Mouse (Mus musculus): ENCODE results near the gene Shisal1. TPM values are rescaled to one million over a fixed set of nuclear protein-coding genes. Genes with fewer than 3 reads are reported as not detected.

Shisal1 gene
- polyA plus RNA-seq, 1 experiment = 6.1 TPM

GRCm38 (mm10) chr15:84445812-84446716, 833 bp downstream of the Shisal1 start:
- Histone ChIP-seq H3K27ac (ENCODE audit: insufficient read depth, low read depth, low read length) (no peak overlapping the region), H3K4me1 (ENCODE audit: control insufficient read depth, insufficient read depth, insufficient read length, low read length) (no peaks in the 10 kb centered on the region), H3K4me3 (ENCODE audit: low read depth, low read length) (peak overlapping the region; percentile 51), H3K27me3 (ENCODE audit: control insufficient read depth, insufficient read depth, low read length) (peaks cover 11% of the 10 kb centered on the region), H3K36me3 (ENCODE audit: control insufficient read depth, insufficient read depth, low read length) (no peaks in the 10 kb centered on the region)
- 3% methylated on average over 97 of the region's 99 CpGs for WGBS
- TF ChIP-seq CTCF (IDR thresholded peaks at IDR 0.05; ENCODE audit: extremely low read depth, insufficient read length, insufficient replicate concordance, low read depth, low read length) = no peak
- no peak for TF ChIP-seq POLR2A (IDR thresholded peaks at IDR 0.05; ENCODE audit: low read depth, low read length)

- no peaks in the 10 kb centered on the region for H3K36me3 ChIP-seq (ENCODE audit: control insufficient read depth, insufficient read depth, low read length)
- H3K27ac ChIP-seq (ENCODE audit: insufficient read depth, low read depth, low read length) = no peak overlapping the region
- H3K4me1 ChIP-seq (ENCODE audit: control insufficient read depth, insufficient read depth, insufficient read length, low read length) = no peaks in the 10 kb centered on the region
- WGBS = 20% methylated on average over 7 of the region's 7 CpGs
- TF ChIP-seq POLR2A (IDR thresholded peaks at IDR 0.05; ENCODE audit: low read depth, low read length) (no peak), CTCF (IDR thresholded peaks at IDR 0.05; ENCODE audit: extremely low read depth, insufficient read length, insufficient replicate concordance, low read depth, low read length) (no peak)
- H3K27me3 ChIP-seq (ENCODE audit: control insufficient read depth, insufficient read depth, low read length) = peaks cover 11% of the 10 kb centered on the region
- H3K4me3 ChIP-seq (ENCODE audit: low read depth, low read length) = no peak overlapping the region
These were observed 2.7 kb downstream of the Shisal1 start for GRCm38 (mm10) chr15:84444181-84444580.

GRCm38 (mm10) chr15:84443631-84444030, 3.3 kb downstream of the Shisal1 start:
- no peak overlapping the region for H3K27ac ChIP-seq (ENCODE audit: insufficient read depth, low read depth, low read length)
- TF ChIP-seq CTCF (IDR thresholded peaks at IDR 0.05; ENCODE audit: extremely low read depth, insufficient read length, insufficient replicate concordance, low read depth, low read length) = no peak
- TF ChIP-seq POLR2A (IDR thresholded peaks at IDR 0.05; ENCODE audit: low read depth, low read length) = no peak
- 69% methylated on average over 10 of the region's 10 CpGs for WGBS
- H3K27me3 ChIP-seq (ENCODE audit: control insufficient read depth, insufficient read depth, low read length) = peaks cover 11% of the 10 kb centered on the region
- no peaks in the 10 kb centered on the region for H3K4me1 ChIP-seq (ENCODE audit: control insufficient read depth, insufficient read depth, insufficient read length, low read length)
- no peak overlapping the region for H3K4me3 ChIP-seq (ENCODE audit: low read depth, low read length)
- H3K36me3 ChIP-seq (ENCODE audit: control insufficient read depth, insufficient read depth, low read length) = no peaks in the 10 kb centered on the region

DNA sequence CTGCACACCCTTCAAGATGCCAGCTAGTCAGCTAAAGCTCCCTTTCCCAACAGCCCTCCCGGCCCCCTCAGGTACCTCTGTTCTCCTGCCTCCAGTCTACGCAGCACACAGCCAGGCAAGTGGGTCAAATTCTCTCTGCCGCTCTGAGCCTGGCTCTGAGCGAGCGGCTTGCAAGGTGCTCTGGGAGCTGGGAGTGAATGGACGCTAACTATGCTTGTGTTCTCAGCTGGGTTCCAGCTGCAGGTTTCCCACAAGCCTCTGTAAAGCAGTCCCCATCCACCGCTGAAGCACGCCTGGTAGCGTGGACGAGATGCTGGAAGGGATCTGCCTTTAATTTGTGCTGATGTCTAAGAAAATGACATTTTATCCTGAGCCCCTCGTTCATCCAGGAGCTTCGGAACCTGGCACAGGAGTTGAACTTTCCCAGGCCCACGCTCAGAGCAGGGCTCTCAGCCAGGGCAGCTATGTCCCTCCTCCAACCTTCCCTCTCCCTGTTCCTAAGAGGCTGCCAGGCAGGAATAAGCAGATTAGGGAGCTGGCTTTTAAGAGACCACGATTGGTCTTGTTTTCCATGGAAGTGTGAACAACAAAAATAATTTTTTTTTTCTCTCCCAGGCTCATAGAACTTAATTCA, 5.1 kb downstream of the Shisal1 start:
- Histone ChIP-seq H3K36me3 (ENCODE audit: control insufficient read depth, insufficient read depth, low read length) (no peaks in the 10 kb centered on the region), H3K27ac (ENCODE audit: insufficient read depth, low read depth, low read length) (no peak overlapping the region), H3K4me3 (ENCODE audit: low read depth, low read length) (no peak overlapping the region), H3K27me3 (ENCODE audit: control insufficient read depth, insufficient read depth, low read length) (peaks cover 11% of the 10 kb centered on the region), H3K4me1 (ENCODE audit: control insufficient read depth, insufficient read depth, insufficient read length, low read length) (no peaks in the 10 kb centered on the region)
- WGBS = 64% methylated on average over 14 of the region's 14 CpGs
- TF ChIP-seq POLR2A (IDR thresholded peaks at IDR 0.05; ENCODE audit: low read depth, low read length) (no peak), CTCF (IDR thresholded peaks at IDR 0.05; ENCODE audit: extremely low read depth, insufficient read length, insufficient replicate concordance, low read depth, low read length) (no peak)

- no peaks in the 10 kb centered on the region for H3K4me1 ChIP-seq (ENCODE audit: control insufficient read depth, insufficient read depth, insufficient read length, low read length)
- H3K27ac ChIP-seq (ENCODE audit: insufficient read depth, low read depth, low read length) = no peak overlapping the region
- TF ChIP-seq POLR2A (IDR thresholded peaks at IDR 0.05; ENCODE audit: low read depth, low read length) (no peak), CTCF (IDR thresholded peaks at IDR 0.05; ENCODE audit: extremely low read depth, insufficient read length, insufficient replicate concordance, low read depth, low read length) (no peak)
- no peaks in the 10 kb centered on the region for H3K36me3 ChIP-seq (ENCODE audit: control insufficient read depth, insufficient read depth, low read length)
- peaks cover 4% of the 10 kb centered on the region for H3K27me3 ChIP-seq (ENCODE audit: control insufficient read depth, insufficient read depth, low read length)
- no peak overlapping the region for H3K4me3 ChIP-seq (ENCODE audit: low read depth, low read length)
- whole genome bisulfite sequencing = 41% methylated on average over 3 of the region's 3 CpGs
These were observed 6.1 kb downstream of the Shisal1 start for GRCm38 (mm10) chr15:84440820-84441219.

GRCm38 (mm10) chr15:84433586-84434185, 13.2 kb downstream of the Shisal1 start:
- H3K4me1 ChIP-seq (ENCODE audit: control insufficient read depth, insufficient read depth, insufficient read length, low read length) = no peaks in the 10 kb centered on the region
- TF ChIP-seq POLR2A (IDR thresholded peaks at IDR 0.05; ENCODE audit: low read depth, low read length) = no peak
- TF ChIP-seq CTCF (IDR thresholded peaks at IDR 0.05; ENCODE audit: extremely low read depth, insufficient read length, insufficient replicate concordance, low read depth, low read length) = no peak
- no peaks in the 10 kb centered on the region for H3K36me3 ChIP-seq (ENCODE audit: control insufficient read depth, insufficient read depth, low read length)
- 78% methylated on average over 10 of the region's 10 CpGs for WGBS
- H3K4me3 ChIP-seq (ENCODE audit: low read depth, low read length) = no peak overlapping the region
- H3K27me3 ChIP-seq (ENCODE audit: control insufficient read depth, insufficient read depth, low read length) = no peaks in the 10 kb centered on the region
- H3K27ac ChIP-seq (ENCODE audit: insufficient read depth, low read depth, low read length) = no peak overlapping the region

DNA sequence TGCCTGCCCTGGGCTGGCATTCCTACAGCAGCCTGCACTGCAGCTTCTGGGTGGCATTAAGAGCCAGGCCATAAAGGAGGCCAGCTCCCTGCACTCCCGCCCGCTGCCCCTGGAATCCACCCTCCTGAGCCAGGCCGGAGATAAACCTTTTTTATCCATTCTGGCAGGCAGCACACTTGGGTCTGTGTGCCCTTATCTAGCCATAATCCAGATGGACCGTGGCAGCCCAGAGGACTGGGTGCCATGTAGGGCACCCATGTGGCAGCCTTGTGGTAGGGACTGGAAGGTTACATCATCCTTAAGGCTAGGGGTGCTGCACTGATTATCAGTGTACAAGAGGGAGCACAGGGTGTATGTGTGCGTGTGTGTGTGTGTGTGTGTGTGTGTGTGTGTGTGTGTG, 16.4 kb downstream of the Shisal1 start:
- WGBS = 49% methylated on average over 5 of the region's 5 CpGs
- Histone ChIP-seq H3K4me1 (ENCODE audit: control insufficient read depth, insufficient read depth, insufficient read length, low read length) (no peaks in the 10 kb centered on the region), H3K4me3 (ENCODE audit: low read depth, low read length) (no peak overlapping the region), H3K27me3 (ENCODE audit: control insufficient read depth, insufficient read depth, low read length) (no peaks in the 10 kb centered on the region), H3K27ac (ENCODE audit: insufficient read depth, low read depth, low read length) (no peak overlapping the region), H3K36me3 (ENCODE audit: control insufficient read depth, insufficient read depth, low read length) (no peaks in the 10 kb centered on the region)
- TF ChIP-seq CTCF (IDR thresholded peaks at IDR 0.05; ENCODE audit: extremely low read depth, insufficient read length, insufficient replicate concordance, low read depth, low read length) (no peak), POLR2A (IDR thresholded peaks at IDR 0.05; ENCODE audit: low read depth, low read length) (no peak)

Measured in small intestine, adult 2 months (tissue).